Mouse (Mus musculus) hematopoietic stem cell, adult 5-6 weeks (primary cell): ENCODE results near the gene Abcf3. TPM values are rescaled to one million over a fixed set of nuclear protein-coding genes. Genes with fewer than 3 reads are reported as not detected.

Experiments
- ATAC-seq, 2 experiments: fragments of 125-278 bp in 1 of 2; replicated peaks in 1 of 2; 2 replicates each; pipeline ENCODE4 v1.8.0; 2016 to 2017; ENCODE audit warnings: inconsistent platforms in 2 of 2, mild to moderate bottlenecking in 2 of 2, moderate number of reproducible peaks in 2 of 2, low read depth in 1 of 2, moderate TSS enrichment in 1 of 2; ENCODE audit not compliant: low FRiP score in 2 of 2, poor library complexity in 2 of 2, severe bottlenecking in 2 of 2, insufficient read depth in 1 of 2, low TSS enrichment in 1 of 2
- total RNA-seq: library from RNA; stranded (forward); fragments of 172-1452, 232-1000 nt; gene quantifications from 2 replicates; pipeline ENCODE4 v1.2.3, GENCODE M21; 2017

Abcf3 gene
- total RNA-seq, 1 experiment from 2014 or later, result 33.3 TPM

- ATAC-seq, result no peak
Observed at GRCm38 (mm10) chr16:20596687-20597441, 48.5 kb downstream of the Abcf3 start.

- ATAC-seq, result no peak
Observed at GRCm38 (mm10) chr16:20600511-20600910, 52.1 kb downstream of the Abcf3 start.

- ATAC-seq, result no peak
Observed at GRCm38 (mm10) chr16:20604705-20605104, 56.3 kb downstream of the Abcf3 start.

GRCm38 (mm10) chr16:20610501-20611356, 62.4 kb downstream of the Abcf3 start:
- peak; percentile 42 to 82 for ATAC-seq

Other genes starting within 250 kb of the Abcf3 start
- gene Parl, start 246.2 kb upstream of the Abcf3 start, total RNA-seq, result 78.4 and 234 TPM in 2 replicates
- gene Cyp2ab1, start 223.2 kb upstream of the Abcf3 start, total RNA-seq, result 0.13 and 2.3 TPM in 2 replicates
- gene Abcc5, start 122.2 kb upstream of the Abcf3 start, total RNA-seq, result 27.7 and 34.8 TPM in 2 replicates
- gene Eif2b5, start 49.8 kb upstream of the Abcf3 start, total RNA-seq, result 67.2 and 69.9 TPM in 2 replicates
- gene Dvl3, start 31.6 kb upstream of the Abcf3 start, total RNA-seq, result 3.2 and 4.4 TPM in 2 replicates
- gene Ap2m1, start 13.1 kb upstream of the Abcf3 start, total RNA-seq, result 155 and 177 TPM in 2 replicates
- 0.10 TPM in 1 of 2 replicates, not detected in the other for gene Vwa5b2, start 40.9 kb downstream of the Abcf3 start, total RNA-seq
- gene Eef1akmt4, start 63.0 kb downstream of the Abcf3 start, total RNA-seq, result 7.0 and 9.0 TPM in 2 replicates
- not detected in 2 replicates for gene Gm49333, start 63.0 kb downstream of the Abcf3 start, total RNA-seq
- 9.8 and 18.9 TPM in 2 replicates for gene Alg3, start 63.2 kb downstream of the Abcf3 start, total RNA-seq
- gene Camk2n2, start 72.7 kb downstream of the Abcf3 start, total RNA-seq, result 0.25 TPM in 1 of 2 replicates, not detected in the other
- 0.38 and 3.0 TPM in 2 replicates for gene Ece2, start 81.3 kb downstream of the Abcf3 start, total RNA-seq
- gene Psmd2, start 103.1 kb downstream of the Abcf3 start, total RNA-seq, result 136 and 211 TPM in 2 replicates
- gene Eif4g1, start 119.7 kb downstream of the Abcf3 start, total RNA-seq, result 212 and 290 TPM in 2 replicates
- gene Fam131a, start 144.7 kb downstream of the Abcf3 start, total RNA-seq, result 0.65 and 1.1 TPM in 2 replicates
- gene Polr2h, start 169.1 kb downstream of the Abcf3 start, total RNA-seq, result 79.3 and 81.7 TPM in 2 replicates
- gene Clcn2, start 169.2 kb downstream of the Abcf3 start, total RNA-seq, result 2.8 and 4.2 TPM in 2 replicates
- gene Chrd, start 184.6 kb downstream of the Abcf3 start, total RNA-seq, result not detected in 2 replicates
- not detected in 2 replicates for gene Thpo, start 185.9 kb downstream of the Abcf3 start, total RNA-seq